Mouse (Mus musculus): ENCODE data around the gene Tbc1d7. TPM values are rescaled to one million over a fixed set of nuclear protein-coding genes. Genes with fewer than 3 reads are reported as not detected.

Gene Tbc1d7
- polyA plus RNA-seq, 1 experiment from 2014 or later, result 57.8 TPM

DNA sequence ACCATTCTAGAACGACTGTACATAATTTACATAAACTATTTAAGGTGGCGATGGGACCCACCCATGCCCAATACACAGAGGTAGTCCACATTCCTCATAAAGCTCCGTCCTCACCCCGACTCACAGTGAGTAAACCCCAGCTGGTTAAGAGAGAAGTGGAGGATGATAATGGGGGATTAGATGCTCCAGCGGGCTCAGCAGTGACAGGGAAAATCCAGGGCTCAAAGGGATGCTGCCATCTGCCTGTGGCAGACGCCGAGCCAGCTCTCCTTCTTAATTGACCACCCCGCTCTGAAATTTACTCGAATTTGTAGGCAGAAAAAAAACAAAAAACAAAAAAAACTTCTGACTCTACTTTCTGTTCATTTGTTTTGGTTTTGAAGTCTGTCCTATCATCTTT is 3.6 kb downstream of the Tbc1d7 start:
- WGBS, result 75% methylated on average over 9 of the region's 9 CpGs
- Histone ChIP-seq H3K9ac (ENCODE audit: low read length) (no peak overlapping the region), H3K4me3 (ENCODE audit: low read length) (no peak overlapping the region), H3K36me3 (ENCODE audit: control insufficient read depth, insufficient read depth) (peaks cover 17% of the 10 kb centered on the region), H3K27ac (ENCODE audit: low read length) (no peak overlapping the region), H3K27me3 (ENCODE audit: control insufficient read depth, insufficient read depth, low read length) (no peaks in the 10 kb centered on the region), H3K9me3 (replicated peaks; ENCODE audit: control insufficient read depth, low read length) (no peaks in the 10 kb centered on the region), H3K4me1 (ENCODE audit: control insufficient read depth, insufficient read depth, low read length) (peaks cover 9% of the 10 kb centered on the region), H3K4me2 (ENCODE audit: low read depth, low read length) (no peak overlapping the region)
- no peak for ATAC-seq (replicated peaks; ENCODE audit: extremely low read depth, insufficient read depth, low FRiP score)

DNA sequence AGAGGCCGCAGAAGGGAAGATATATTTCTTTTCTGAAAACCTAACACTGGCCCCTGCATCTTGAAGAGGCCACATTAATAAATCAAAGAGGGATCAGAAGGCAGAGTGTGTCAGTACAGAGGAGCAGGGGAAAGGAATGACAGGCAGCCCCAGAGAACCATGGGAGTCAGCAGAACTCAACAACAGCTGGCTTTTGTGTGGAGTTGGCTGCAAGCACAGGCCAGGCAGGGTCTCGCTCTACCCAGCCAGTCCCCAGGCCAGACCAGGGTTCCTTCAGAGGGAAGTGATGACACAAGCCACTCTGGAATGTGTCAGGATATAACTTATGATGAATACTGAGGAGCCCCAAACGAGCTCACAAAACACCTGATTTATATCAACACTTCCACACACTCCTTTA is 11.9 kb downstream of the Tbc1d7 start:
- no peak overlapping the region for H3K9ac ChIP-seq (ENCODE audit: low read length)
- WGBS, result 34% methylated on average over 3 of the region's 3 CpGs

DNA sequence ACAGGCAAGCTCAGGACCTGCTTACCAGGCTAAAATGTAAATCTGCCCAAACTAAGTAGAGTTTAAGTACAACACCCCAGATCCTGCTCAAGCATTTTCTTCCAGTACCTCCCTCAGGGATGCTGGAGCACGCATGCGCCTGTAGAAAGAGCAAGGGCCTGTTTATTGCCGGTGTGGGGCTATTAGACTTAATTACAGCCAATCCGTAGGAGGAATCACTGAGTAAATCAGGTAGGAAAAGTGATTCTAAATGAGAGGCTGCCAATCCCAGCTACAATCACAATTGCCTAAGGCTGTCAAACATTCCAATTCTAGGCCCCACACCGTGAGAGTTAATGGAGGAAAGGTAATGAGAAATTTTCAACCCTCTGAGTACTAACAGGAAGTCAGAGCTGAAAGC is 13.0 kb downstream of the Tbc1d7 start:
- peaks cover 11% of the 10 kb centered on the region for H3K36me3 ChIP-seq (ENCODE audit: control insufficient read depth, insufficient read depth)
- no peak overlapping the region for H3K4me3 ChIP-seq (ENCODE audit: low read length)
- H3K27ac ChIP-seq (ENCODE audit: low read length), result no peak overlapping the region
- H3K9ac ChIP-seq (ENCODE audit: low read length), result no peak overlapping the region
- no peak for ATAC-seq (replicated peaks; ENCODE audit: extremely low read depth, insufficient read depth, low FRiP score)
- no peaks in the 10 kb centered on the region for H3K27me3 ChIP-seq (ENCODE audit: control insufficient read depth, insufficient read depth, low read length)
- no peak overlapping the region for H3K4me2 ChIP-seq (ENCODE audit: low read depth, low read length)
- H3K4me1 ChIP-seq (ENCODE audit: control insufficient read depth, insufficient read depth, low read length), result peaks cover 13% of the 10 kb centered on the region
- WGBS, result 80% methylated on average over 5 of the region's 5 CpGs
- H3K9me3 ChIP-seq (replicated peaks; ENCODE audit: control insufficient read depth, low read length), result no peaks in the 10 kb centered on the region

More for the DNA sequence above, 11.9 kb downstream of the Tbc1d7 start:
- H3K9me3 ChIP-seq (replicated peaks; ENCODE audit: control insufficient read depth, low read length), result no peaks in the 10 kb centered on the region
- peaks cover 17% of the 10 kb centered on the region for H3K36me3 ChIP-seq (ENCODE audit: control insufficient read depth, insufficient read depth)
- ATAC-seq (replicated peaks; ENCODE audit: extremely low read depth, insufficient read depth, low FRiP score), result peak; percentile 81
- no peaks in the 10 kb centered on the region for H3K27me3 ChIP-seq (ENCODE audit: control insufficient read depth, insufficient read depth, low read length)
- peaks cover 13% of the 10 kb centered on the region for H3K4me1 ChIP-seq (ENCODE audit: control insufficient read depth, insufficient read depth, low read length)
- H3K4me3 ChIP-seq (ENCODE audit: low read length), result no peak overlapping the region
- H3K27ac ChIP-seq (ENCODE audit: low read length), result peak overlapping the region; percentile 51
- H3K4me2 ChIP-seq (ENCODE audit: low read depth, low read length), result no peak overlapping the region

DNA sequence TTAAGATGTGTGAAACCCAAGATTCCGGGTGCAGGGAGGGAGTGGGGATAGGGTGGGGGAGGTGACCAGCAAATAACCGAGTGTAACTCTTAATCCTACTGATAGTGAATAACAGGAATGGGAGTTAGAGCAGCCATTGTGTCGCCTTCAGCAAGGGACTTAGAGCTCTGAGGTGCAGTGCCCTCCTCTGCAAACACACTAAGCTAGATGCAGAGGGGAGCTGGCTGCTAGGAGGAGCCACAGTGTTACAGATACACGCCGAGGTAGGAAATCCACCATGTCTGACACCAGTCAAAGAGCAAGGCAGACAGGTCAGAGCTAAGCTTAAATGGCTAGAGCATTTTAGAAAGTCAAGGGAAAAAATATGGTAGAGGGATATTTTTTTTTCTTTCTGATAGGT is 13.9 kb downstream of the Tbc1d7 start:
- no peak overlapping the region for H3K9ac ChIP-seq (ENCODE audit: low read length)
- H3K27ac ChIP-seq (ENCODE audit: low read length), result no peak overlapping the region
- peaks cover 13% of the 10 kb centered on the region for H3K4me1 ChIP-seq (ENCODE audit: control insufficient read depth, insufficient read depth, low read length)
- no peak overlapping the region for H3K4me2 ChIP-seq (ENCODE audit: low read depth, low read length)
- peaks cover 14% of the 10 kb centered on the region for H3K36me3 ChIP-seq (ENCODE audit: control insufficient read depth, insufficient read depth)
- no peak overlapping the region for H3K4me3 ChIP-seq (ENCODE audit: low read length)
- no peaks in the 10 kb centered on the region for H3K27me3 ChIP-seq (ENCODE audit: control insufficient read depth, insufficient read depth, low read length)
- no peaks in the 10 kb centered on the region for H3K9me3 ChIP-seq (replicated peaks; ENCODE audit: control insufficient read depth, low read length)
- 44% methylated on average over 5 of the region's 5 CpGs for WGBS
- ATAC-seq (replicated peaks; ENCODE audit: extremely low read depth, insufficient read depth, low FRiP score), result no peak

DNA sequence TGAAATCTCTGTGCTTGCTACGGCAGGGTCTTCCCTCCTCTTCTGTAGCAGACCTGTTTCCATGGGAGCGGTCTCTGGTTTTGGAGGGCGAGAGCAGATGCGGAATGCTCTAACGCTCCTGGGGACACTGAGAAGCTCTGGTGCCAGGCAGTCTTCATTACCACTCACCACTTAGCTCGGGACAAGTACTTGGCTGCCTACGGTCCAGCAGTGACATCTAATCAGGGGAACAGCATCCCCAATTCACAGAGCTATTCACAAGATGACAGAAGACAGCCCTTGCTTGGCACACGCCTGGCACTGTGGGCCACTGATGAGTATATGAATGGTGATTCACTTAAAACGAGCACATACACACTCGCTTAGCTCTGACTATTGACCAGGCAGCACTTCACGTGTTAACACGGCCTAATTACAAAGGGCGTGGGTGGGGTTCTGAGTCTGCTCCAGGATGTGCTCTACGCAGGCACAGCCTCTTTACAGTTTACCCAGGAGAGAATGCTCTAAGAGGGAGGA is 19.2 kb downstream of the Tbc1d7 start:
- no peak overlapping the region; the same call in 1 of the 2 replicates for H3K27ac ChIP-seq (ENCODE audit: low read length)
- peaks cover 4% of the 10 kb centered on the region; the same call in 1 of the 2 replicates for H3K4me1 ChIP-seq (ENCODE audit: control insufficient read depth, insufficient read depth, low read length)
- no peak overlapping the region for H3K9ac ChIP-seq (ENCODE audit: low read length)
- ATAC-seq (replicated peaks; ENCODE audit: extremely low read depth, insufficient read depth, low FRiP score), result peak; percentile 64; the same call in 1 of the 2 replicates
- WGBS, result 70% methylated on average over 14 of the region's 14 CpGs
- H3K9me3 ChIP-seq (replicated peaks; ENCODE audit: control insufficient read depth, low read length), result no peaks in the 10 kb centered on the region
- H3K27me3 ChIP-seq (ENCODE audit: control insufficient read depth, insufficient read depth, low read length), result no peaks in the 10 kb centered on the region
- no peak overlapping the region for H3K4me3 ChIP-seq (ENCODE audit: low read length)
- H3K4me2 ChIP-seq (ENCODE audit: low read depth, low read length), result no peak overlapping the region
- peaks cover 12% of the 10 kb centered on the region for H3K36me3 ChIP-seq (ENCODE audit: control insufficient read depth, insufficient read depth)

DNA sequence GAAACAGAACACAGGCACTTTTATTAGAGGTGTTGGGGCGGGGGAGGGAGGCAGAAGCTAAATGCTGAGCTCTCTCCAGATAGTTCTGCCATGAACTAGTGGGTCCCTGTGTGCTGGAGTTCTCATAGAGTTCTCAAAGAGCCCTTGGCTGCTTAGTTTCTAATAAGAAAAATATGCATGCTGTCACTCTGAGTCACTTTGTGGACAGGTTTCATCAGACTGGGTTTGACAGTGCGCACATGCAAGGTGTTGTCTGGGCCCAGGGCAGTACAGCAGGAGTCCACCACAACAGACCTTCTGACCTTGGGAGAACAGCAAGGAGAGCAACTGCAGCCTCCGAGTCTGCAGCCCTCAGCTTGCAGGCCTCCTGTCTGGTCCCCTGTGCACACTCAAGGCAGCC is 21.6 kb downstream of the Tbc1d7 start:
- Histone ChIP-seq H3K27ac (ENCODE audit: low read length) (no peak overlapping the region), H3K9ac (ENCODE audit: low read length) (no peak overlapping the region), H3K4me3 (ENCODE audit: low read length) (no peak overlapping the region), H3K36me3 (ENCODE audit: control insufficient read depth, insufficient read depth) (peaks cover 12% of the 10 kb centered on the region), H3K9me3 (replicated peaks; ENCODE audit: control insufficient read depth, low read length) (no peaks in the 10 kb centered on the region), H3K27me3 (ENCODE audit: control insufficient read depth, insufficient read depth, low read length) (no peaks in the 10 kb centered on the region), H3K4me1 (ENCODE audit: control insufficient read depth, insufficient read depth, low read length) (peaks cover 8% of the 10 kb centered on the region; the same call in 1 of the 2 replicates), H3K4me2 (ENCODE audit: low read depth, low read length) (no peak overlapping the region)
- no peak for ATAC-seq (replicated peaks; ENCODE audit: extremely low read depth, insufficient read depth, low FRiP score)
- WGBS, result 63% methylated on average over 3 of the region's 3 CpGs

GRCm38 (mm10) chr13:43148692-43149091 is 22.6 kb downstream of the Tbc1d7 start:
- peaks cover 6% of the 10 kb centered on the region; the same call in 1 of the 2 replicates for H3K36me3 ChIP-seq (ENCODE audit: control insufficient read depth, insufficient read depth)
- H3K9me3 ChIP-seq (replicated peaks; ENCODE audit: control insufficient read depth, low read length), result no peaks in the 10 kb centered on the region
- ATAC-seq (replicated peaks; ENCODE audit: extremely low read depth, insufficient read depth, low FRiP score), result no peak
- no peak overlapping the region for H3K9ac ChIP-seq (ENCODE audit: low read length)
- WGBS, result 65% methylated on average over 4 of the region's 4 CpGs
- peaks cover 8% of the 10 kb centered on the region; the same call in 1 of the 2 replicates for H3K4me1 ChIP-seq (ENCODE audit: control insufficient read depth, insufficient read depth, low read length)
- no peak overlapping the region for H3K27ac ChIP-seq (ENCODE audit: low read length)
- H3K4me3 ChIP-seq (ENCODE audit: low read length), result no peak overlapping the region
- H3K27me3 ChIP-seq (ENCODE audit: control insufficient read depth, insufficient read depth, low read length), result no peaks in the 10 kb centered on the region
- no peak overlapping the region for H3K4me2 ChIP-seq (ENCODE audit: low read depth, low read length)

- Histone ChIP-seq H3K4me1 (ENCODE audit: control insufficient read depth, insufficient read depth, low read length) (peaks cover 5% of the 10 kb centered on the region; the same call in 1 of the 2 replicates), H3K27ac (ENCODE audit: low read length) (no peak overlapping the region), H3K36me3 (ENCODE audit: control insufficient read depth, insufficient read depth) (peaks cover 2% of the 10 kb centered on the region; the same call in 1 of the 2 replicates)
Measured at GRCm38 (mm10) chr13:43146515-43147258, 24.6 kb downstream of the Tbc1d7 start.

GRCm38 (mm10) chr13:43144720-43145418 is 26.4 kb downstream of the Tbc1d7 start:
- H3K27me3 ChIP-seq (ENCODE audit: control insufficient read depth, insufficient read depth, low read length), result no peaks in the 10 kb centered on the region
- H3K36me3 ChIP-seq (ENCODE audit: control insufficient read depth, insufficient read depth), result no peaks in the 10 kb centered on the region
- H3K4me3 ChIP-seq (ENCODE audit: low read length), result no peak overlapping the region
- H3K4me2 ChIP-seq (ENCODE audit: low read depth, low read length), result no peak overlapping the region
- H3K27ac ChIP-seq (ENCODE audit: low read length), result no peak overlapping the region
- H3K4me1 ChIP-seq (ENCODE audit: control insufficient read depth, insufficient read depth, low read length), result 0 out of 2 replicates have a peak, but pooled peaks cover 5% of the 10 kb centered on the region
- no peak for ATAC-seq (replicated peaks; ENCODE audit: extremely low read depth, insufficient read depth, low FRiP score)
- no peaks in the 10 kb centered on the region for H3K9me3 ChIP-seq (replicated peaks; ENCODE audit: control insufficient read depth, low read length)
- WGBS, result 74% methylated on average over 7 of the region's 7 CpGs
- H3K9ac ChIP-seq (ENCODE audit: low read length), result no peak overlapping the region

More at GRCm38 (mm10) chr13:43146515-43147258, 24.6 kb downstream of the Tbc1d7 start:
- Histone ChIP-seq H3K9me3 (replicated peaks; ENCODE audit: control insufficient read depth, low read length) (no peaks in the 10 kb centered on the region), H3K9ac (ENCODE audit: low read length) (no peak overlapping the region), H3K4me3 (ENCODE audit: low read length) (no peak overlapping the region), H3K4me2 (ENCODE audit: low read depth, low read length) (no peak overlapping the region), H3K27me3 (ENCODE audit: control insufficient read depth, insufficient read depth, low read length) (no peaks in the 10 kb centered on the region)
- 61% methylated on average over 8 of the region's 8 CpGs for WGBS
- ATAC-seq (replicated peaks; ENCODE audit: extremely low read depth, insufficient read depth, low FRiP score), result no peak

Measured in heart, embryonic 16.5 days (tissue).